Mouse (Mus musculus) limb, embryonic 13.5 days (tissue): Measurements from ENCODE around the gene Pibf1. TPM values are rescaled to one million over a fixed set of nuclear protein-coding genes. Genes with fewer than 3 reads are reported as not detected.

Source experiments
- ATAC-seq: fragments of 200-750 bp; cut with Nextera tagmentation; 2 replicates; pipeline ENCODE4 v1.8.0; 2017; ENCODE audit warnings: low read depth, moderate number of reproducible peaks, moderate TSS enrichment; ENCODE audit not compliant: low FRiP score
- H3K27ac ChIP-seq: fragments of 300-500 bp; sonication (generic); 2 replicates; pipeline ENCODE4 v1.5.1; 2015; ENCODE audit warnings: inconsistent platforms, mild to moderate bottlenecking, moderate library complexity
- H3K27me3 ChIP-seq: fragments of 300-500 bp; sonication (generic); 2 replicates; pipeline ENCODE4 v1.6.1; 2015; ENCODE audit warnings: mild to moderate bottlenecking, inconsistent platforms
- H3K36me3 ChIP-seq: fragments of 300-500 bp; sonication (generic); 2 replicates; pipeline ENCODE4 v1.6.1; 2015; ENCODE audit warnings: inconsistent platforms, mild to moderate bottlenecking, moderate library complexity
- H3K4me1 ChIP-seq: fragments of 300-500 bp; sonication (generic); 2 replicates; pipeline ENCODE4 v1.6.1; 2015; ENCODE audit warnings: inconsistent platforms
- H3K4me2 ChIP-seq: fragments of 300-500 bp; sonication (generic); replicated peaks from 2 replicates; pipeline ENCODE4 v1.6.1; 2015; ENCODE audit warnings: inconsistent platforms, mild to moderate bottlenecking, moderate library complexity
- H3K4me3 ChIP-seq: fragments of 300-500 bp; sonication (generic); 2 replicates; pipeline ENCODE4 v1.5.1; 2015; ENCODE audit warnings: moderate library complexity, mild to moderate bottlenecking, inconsistent platforms
- H3K9ac ChIP-seq: fragments of 300-500 bp; sonication (generic); 2 replicates; pipeline ENCODE4 v1.6.1; 2015; ENCODE audit warnings: mild to moderate bottlenecking, inconsistent platforms
- H3K9me3 ChIP-seq: fragments of 300-500 bp; sonication (generic); 2 replicates; pipeline ENCODE4 v1.6.1; 2016; ENCODE audit warnings: inconsistent platforms
- WGBS: fragments of 180-500 bp; shearing (Covaris S2); methylation state at CpG from one replicate; pipeline ENCODE4 v1.1.7; 2015; 5-methylcytosine and 5-hydroxymethylcytosine counted together
- polyA plus RNA-seq: library from polyadenylated mRNA; unstranded; fragments of >200 nt; fragmentation: Nextera tagmentation; extraction: Ambion mirVana; gene quantifications from 2 replicates; pipeline ENCODE4 v1.2.1, GENCODE M21; 2015

Pibf1 gene
- polyA plus RNA-seq, 1 experiment from 2014 or later, result 21.8 TPM

DNA sequence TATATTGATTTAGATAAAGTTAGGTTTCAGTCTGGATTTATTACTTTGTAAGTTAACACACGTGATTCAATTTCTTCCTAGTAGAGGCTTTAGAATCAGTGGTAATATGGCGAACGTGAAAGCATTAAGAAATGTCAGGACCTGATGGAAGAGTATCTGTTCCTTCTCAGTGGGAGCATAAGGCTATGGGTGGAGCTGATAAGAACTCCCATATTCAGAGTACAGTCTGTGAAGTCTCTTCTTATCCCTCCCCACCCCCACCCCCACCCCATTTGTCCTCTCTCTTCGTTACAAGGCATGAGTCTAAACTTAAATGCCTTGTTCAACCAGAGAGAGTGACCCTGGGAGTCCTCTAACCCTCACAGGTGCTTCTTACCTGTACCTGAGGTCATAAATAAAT, 53.5 kb downstream of the Pibf1 start:
- WGBS, result 92% methylated on average over 4 of the region's 4 CpGs

DNA sequence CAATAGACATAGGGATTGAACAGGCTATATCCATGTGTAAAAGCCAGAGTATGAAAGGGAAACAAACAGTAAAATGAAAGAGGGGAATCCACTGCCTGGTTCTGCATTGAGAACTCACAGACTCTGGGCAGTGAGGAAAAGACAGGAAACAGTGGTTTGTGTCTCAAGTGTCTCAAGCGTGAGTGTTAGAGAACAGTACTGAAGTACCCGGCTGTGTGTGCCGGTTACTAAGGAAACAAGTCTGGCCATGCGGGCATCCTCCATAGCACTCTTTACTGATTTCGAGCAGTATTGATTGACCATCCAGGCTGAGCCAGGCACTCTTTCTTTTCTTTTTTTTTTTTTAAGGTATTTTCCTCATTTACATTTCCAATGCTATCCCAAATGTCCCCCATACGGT, 60.7 kb downstream of the Pibf1 start:
- ATAC-seq, result no peak
- Histone ChIP-seq H3K4me3 (no peak overlapping the region), H3K27me3 (no peaks in the 10 kb centered on the region), H3K27ac (no peak overlapping the region), H3K36me3 (peaks cover 21% of the 10 kb centered on the region), H3K4me1 (no peaks in the 10 kb centered on the region), H3K9ac (no peak overlapping the region), H3K9me3 (no peaks in the 10 kb centered on the region), H3K4me2 (no peak overlapping the region)
- 84% methylated on average over 6 of the region's 6 CpGs for WGBS

More for the DNA sequence above, 53.5 kb downstream of the Pibf1 start:
- H3K9me3 ChIP-seq, result no peaks in the 10 kb centered on the region
- H3K36me3 ChIP-seq, result peaks cover 36% of the 10 kb centered on the region
- no peak for ATAC-seq
- no peak overlapping the region for H3K9ac ChIP-seq
- no peak overlapping the region for H3K4me3 ChIP-seq
- no peaks in the 10 kb centered on the region for H3K4me1 ChIP-seq
- no peaks in the 10 kb centered on the region for H3K27me3 ChIP-seq
- H3K27ac ChIP-seq, result no peak overlapping the region
- H3K4me2 ChIP-seq, result no peak overlapping the region

GRCm38 (mm10) chr14:99163051-99163450, 63.8 kb downstream of the Pibf1 start:
- H3K4me2 ChIP-seq, result no peak overlapping the region
- H3K9ac ChIP-seq, result no peak overlapping the region
- no peak overlapping the region for H3K4me3 ChIP-seq
- no peak overlapping the region for H3K27ac ChIP-seq
- no peak for ATAC-seq
- no peaks in the 10 kb centered on the region for H3K4me1 ChIP-seq
- WGBS, result 81% methylated on average over 3 of the region's 3 CpGs
- H3K36me3 ChIP-seq, result peaks cover 19% of the 10 kb centered on the region
- H3K9me3 ChIP-seq, result no peaks in the 10 kb centered on the region
- H3K27me3 ChIP-seq, result no peaks in the 10 kb centered on the region

DNA sequence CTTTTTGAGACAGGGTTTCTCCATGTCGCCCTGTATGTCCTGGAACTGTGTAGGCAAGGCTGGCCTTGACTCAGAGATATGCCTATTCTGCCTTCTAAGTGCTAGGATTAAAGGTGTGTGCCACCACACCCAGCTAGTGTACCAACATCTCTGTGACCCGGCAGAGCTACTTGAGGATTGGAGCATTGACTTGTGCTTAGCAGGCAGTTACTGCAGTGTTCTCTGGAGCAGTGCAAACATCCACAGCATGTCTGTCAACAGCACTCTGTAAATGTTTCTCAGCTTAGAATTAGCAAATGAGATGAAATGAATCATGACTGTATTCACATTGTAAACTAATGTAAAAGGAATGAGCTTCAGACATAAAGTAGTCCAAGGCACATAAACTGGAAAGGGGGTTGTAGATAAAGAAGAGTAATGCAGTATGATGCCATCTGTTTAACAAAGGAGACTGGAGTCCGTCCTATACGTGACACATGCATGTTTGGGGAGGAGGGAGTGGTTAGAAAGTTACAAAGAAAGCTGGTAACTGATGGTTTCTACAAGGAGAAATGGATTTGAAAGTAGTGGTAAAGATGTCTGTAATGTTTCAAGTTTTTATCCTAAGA, 75.0 kb downstream of the Pibf1 start:
- Histone ChIP-seq H3K9ac (no peak overlapping the region), H3K36me3 (no peaks in the 10 kb centered on the region; the same call in 1 of the 2 replicates), H3K27me3 (no peaks in the 10 kb centered on the region), H3K27ac (no peak overlapping the region), H3K4me2 (no peak overlapping the region), H3K9me3 (no peaks in the 10 kb centered on the region), H3K4me3 (no peak overlapping the region), H3K4me1 (no peaks in the 10 kb centered on the region)
- WGBS, result 83% methylated on average over 4 of the region's 4 CpGs
- no peak for ATAC-seq

- Histone ChIP-seq H3K4me2 (no peak overlapping the region), H3K9me3 (no peaks in the 10 kb centered on the region), H3K9ac (no peak overlapping the region), H3K36me3 (peaks cover 5% of the 10 kb centered on the region), H3K4me3 (no peak overlapping the region), H3K27me3 (no peaks in the 10 kb centered on the region), H3K27ac (no peak overlapping the region), H3K4me1 (no peaks in the 10 kb centered on the region)
- no peak for ATAC-seq
- WGBS, result 54% methylated on average over 9 of the region's 9 CpGs
Measured at GRCm38 (mm10) chr14:99176559-99176958, 77.3 kb downstream of the Pibf1 start.

- H3K27ac ChIP-seq, result no peak overlapping the region
- H3K27me3 ChIP-seq, result no peaks in the 10 kb centered on the region
- peaks cover 9% of the 10 kb centered on the region; the same call in 1 of the 2 replicates for H3K36me3 ChIP-seq
- H3K9ac ChIP-seq, result no peak overlapping the region
- H3K4me1 ChIP-seq, result no peaks in the 10 kb centered on the region
- no peak for ATAC-seq
- WGBS, result 94% methylated on average over 5 of the region's 5 CpGs
- no peak overlapping the region for H3K4me3 ChIP-seq
- no peaks in the 10 kb centered on the region for H3K9me3 ChIP-seq
- H3K4me2 ChIP-seq, result no peak overlapping the region
Measured at GRCm38 (mm10) chr14:99190153-99190790, 91.0 kb downstream of the Pibf1 start.

GRCm38 (mm10) chr14:99205865-99206264, 106.6 kb downstream of the Pibf1 start:
- Histone ChIP-seq H3K4me1 (no peaks in the 10 kb centered on the region), H3K9me3 (no peaks in the 10 kb centered on the region), H3K4me3 (no peak overlapping the region), H3K4me2 (no peak overlapping the region), H3K27me3 (no peaks in the 10 kb centered on the region), H3K36me3 (peaks cover 15% of the 10 kb centered on the region), H3K9ac (no peak overlapping the region), H3K27ac (no peak overlapping the region)
- no peak for ATAC-seq
- WGBS, result 89% methylated on average over 2 of the region's 2 CpGs

- Histone ChIP-seq H3K27ac (no peak overlapping the region), H3K4me3 (no peak overlapping the region), H3K9me3 (no peaks in the 10 kb centered on the region), H3K9ac (no peak overlapping the region), H3K27me3 (no peaks in the 10 kb centered on the region), H3K4me1 (no peaks in the 10 kb centered on the region), H3K36me3 (peaks cover 21% of the 10 kb centered on the region), H3K4me2 (no peak overlapping the region)
- 92% methylated on average over 5 of the region's 5 CpGs for WGBS
- no peak for ATAC-seq
Measured at GRCm38 (mm10) chr14:99206591-99206990, 107.4 kb downstream of the Pibf1 start.

DNA sequence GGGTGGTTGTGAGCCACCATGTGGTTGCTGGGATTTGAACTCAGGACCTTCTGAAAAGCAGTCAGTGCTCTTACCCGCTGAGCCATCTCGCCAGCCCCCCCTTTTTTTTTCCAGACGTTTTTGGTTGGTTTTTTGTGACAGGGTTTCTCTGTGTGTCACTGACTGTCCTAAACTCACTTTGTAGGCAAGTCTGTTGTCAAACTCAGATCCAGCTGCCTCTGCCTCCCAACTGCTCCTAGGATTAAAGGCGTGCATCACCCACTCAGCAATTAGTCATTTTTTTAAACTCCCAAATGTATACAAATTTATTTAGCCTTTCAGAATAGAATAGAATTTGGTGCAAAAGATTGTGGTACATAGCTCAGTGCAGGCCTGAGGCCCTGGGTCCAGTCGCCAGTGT, 111.2 kb downstream of the Pibf1 start:
- H3K9me3 ChIP-seq, result no peaks in the 10 kb centered on the region
- no peak overlapping the region for H3K9ac ChIP-seq
- ATAC-seq, result no peak
- H3K27ac ChIP-seq, result no peak overlapping the region
- H3K4me2 ChIP-seq, result no peak overlapping the region
- no peaks in the 10 kb centered on the region for H3K4me1 ChIP-seq
- no peak overlapping the region for H3K4me3 ChIP-seq
- H3K27me3 ChIP-seq, result no peaks in the 10 kb centered on the region
- WGBS, result 86% methylated on average over 5 of the region's 5 CpGs
- peaks cover 15% of the 10 kb centered on the region for H3K36me3 ChIP-seq

DNA sequence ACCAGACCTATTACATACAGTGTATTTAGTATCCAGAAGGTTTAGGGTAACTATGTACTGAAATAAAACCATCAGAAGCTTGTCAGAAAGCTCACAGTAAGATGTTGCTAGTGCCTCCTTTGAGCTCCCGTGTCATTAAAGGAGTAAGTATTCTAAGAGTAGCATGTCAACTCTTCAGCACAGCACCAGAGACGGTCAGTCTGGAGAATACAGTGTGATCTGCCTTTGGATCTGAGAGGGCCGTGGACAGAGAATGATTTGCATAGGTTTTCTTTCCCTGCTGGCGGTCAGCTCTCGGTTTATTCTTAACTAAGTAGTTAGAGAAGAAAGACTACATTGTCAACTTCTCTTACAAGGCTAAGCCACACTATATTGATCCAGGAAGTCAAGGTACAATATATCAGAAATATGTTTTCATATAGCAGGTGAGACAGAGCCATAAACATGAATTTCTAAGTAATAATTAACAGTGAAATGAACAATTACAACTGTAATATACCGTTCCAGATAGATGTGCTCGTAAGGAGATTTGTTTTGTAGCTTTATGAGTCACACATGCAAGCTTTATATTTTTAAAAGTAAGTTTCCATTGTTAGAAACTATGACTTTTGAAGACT, 119.3 kb downstream of the Pibf1 start:
- no peak for ATAC-seq

GRCm38 (mm10) chr14:99219757-99220171, 120.5 kb downstream of the Pibf1 start:
- Histone ChIP-seq H3K27me3 (no peaks in the 10 kb centered on the region), H3K27ac (no peak overlapping the region), H3K4me3 (no peak overlapping the region), H3K9me3 (no peaks in the 10 kb centered on the region), H3K9ac (no peak overlapping the region), H3K4me2 (peak overlapping the region; percentile 34; the same call in 1 of the 2 replicates), H3K4me1 (0 out of 2 replicates have a peak, but pooled peaks cover 6% of the 10 kb centered on the region), H3K36me3 (peaks cover 18% of the 10 kb centered on the region)
- no peak for ATAC-seq
- 7% methylated on average over 9 of the region's 9 CpGs for WGBS

More for the DNA sequence above, 119.3 kb downstream of the Pibf1 start:
- peaks cover 13% of the 10 kb centered on the region for H3K36me3 ChIP-seq
- no peaks in the 10 kb centered on the region for H3K9me3 ChIP-seq
- no peak overlapping the region for H3K9ac ChIP-seq
- WGBS, result 70% methylated on average over 7 of the region's 7 CpGs
- H3K4me3 ChIP-seq, result no peak overlapping the region
- H3K4me2 ChIP-seq, result no peak overlapping the region
- no peak overlapping the region for H3K27ac ChIP-seq
- H3K27me3 ChIP-seq, result no peaks in the 10 kb centered on the region
- H3K4me1 ChIP-seq, result 0 out of 2 replicates have a peak, but pooled peaks cover 6% of the 10 kb centered on the region

DNA sequence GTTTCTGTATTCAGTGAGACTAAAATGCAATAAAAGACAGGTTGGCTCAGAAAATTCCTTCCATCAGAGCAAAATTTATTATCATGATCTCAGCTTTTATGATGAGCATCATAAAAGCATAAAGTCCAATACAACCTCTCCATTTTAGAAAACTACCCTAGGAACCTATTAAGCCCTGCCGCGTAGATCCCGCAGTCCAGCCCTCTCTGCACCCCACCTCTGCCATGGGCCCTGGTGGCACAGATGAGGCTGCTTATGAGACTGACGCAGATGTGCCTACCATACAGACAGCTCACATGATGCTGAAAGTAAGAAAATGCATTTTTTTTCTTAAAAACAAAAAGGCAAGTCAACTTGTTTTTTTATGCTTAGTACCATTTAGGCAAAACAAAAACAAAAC, 126.7 kb downstream of the Pibf1 start:
- no peak overlapping the region for H3K4me2 ChIP-seq
- no peak overlapping the region for H3K9ac ChIP-seq
- ATAC-seq, result no peak
- no peaks in the 10 kb centered on the region for H3K27me3 ChIP-seq
- H3K4me3 ChIP-seq, result no peak overlapping the region
- no peak overlapping the region for H3K27ac ChIP-seq
- H3K4me1 ChIP-seq, result no peaks in the 10 kb centered on the region
- H3K9me3 ChIP-seq, result no peaks in the 10 kb centered on the region
- peaks cover 7% of the 10 kb centered on the region for H3K36me3 ChIP-seq
- WGBS, result 88% methylated on average over 4 of the region's 4 CpGs
